Mouse (Mus musculus) small intestine, adult 2 months (tissue): ENCODE data around the gene Mapk8ip1.

Experiments
- CTCF ChIP-seq: fragments of 200-500 bp; IDR thresholded peaks from 2 replicates; pipeline ENCODE4 v1.5.1; 2012; ENCODE audit warnings: low read depth, mild to moderate bottlenecking, control low read depth, inconsistent platforms, low read length, moderate library complexity, mixed read lengths; ENCODE audit not compliant: insufficient replicate concordance, insufficient read length; ENCODE audit errors: extremely low read depth
- POLR2A ChIP-seq: fragments of 200-500 bp; IDR thresholded peaks from 2 replicates; pipeline ENCODE4 v1.6.1; 2012; ENCODE audit warnings: low read depth, mild to moderate bottlenecking, control low read depth, inconsistent platforms, low read length, moderate library complexity

GRCm38 (mm10) chr2:92433578-92434374, 32.7 kb upstream of the Mapk8ip1 start, which contains the start of gene Cry2:
- TF ChIP-seq POLR2A (peak; percentile 88), CTCF (no peak)
